Mouse (Mus musculus): ENCODE results near the gene Stub1. TPM values are rescaled to one million over a fixed set of nuclear protein-coding genes. Genes with fewer than 3 reads are reported as not detected.

Stub1 gene
- polyA plus RNA-seq (2021; fragmentation: Nextera tagmentation), result 348 and 416 TPM in 2 replicates
- long read RNA-seq, experiment 1, transcript Stub1-204 (7 exons, 1,320 nt), result minor isoform, 8 of 755 reads
- long read RNA-seq, experiment 1, transcript Stub1-206 (6 exons, 1,408 nt), result minor isoform, 30 of 755 reads
- long read RNA-seq, experiment 1, transcript Stub1-202 (5 exons, 1,498 nt), result minor isoform, 12 of 755 reads
- long read RNA-seq, experiment 1, transcript Stub1-201 (7 exons, 1,803 nt), result major isoform, 643 of 755 reads
- long read RNA-seq, experiment 1, partial matches to known transcripts, result 15 of 755 reads
- long read RNA-seq, experiment 1, other reads (novel, unspliced or antisense), result 34 of 755 reads
- long read RNA-seq, experiment 2, transcript Stub1-201 (7 exons, 1,803 nt), result major isoform, 452 of 550 reads
- long read RNA-seq, experiment 2, transcript Stub1-205 (6 exons, 1,701 nt), result minor isoform, 8 of 550 reads
- long read RNA-seq, experiment 2, transcript Stub1-207 (7 exons, 1,341 nt), result minor isoform, 7 of 550 reads
- long read RNA-seq, experiment 2, partial matches to known transcripts, result 65 of 550 reads
- long read RNA-seq, experiment 2, other reads (novel, unspliced or antisense), result 13 of 550 reads

GRCm38 (mm10) chr17:25833291-25833663 lies at the start of gene Stub1:
Gene Stub1 (minus strand): TSS chr17:25833404.

DNA sequence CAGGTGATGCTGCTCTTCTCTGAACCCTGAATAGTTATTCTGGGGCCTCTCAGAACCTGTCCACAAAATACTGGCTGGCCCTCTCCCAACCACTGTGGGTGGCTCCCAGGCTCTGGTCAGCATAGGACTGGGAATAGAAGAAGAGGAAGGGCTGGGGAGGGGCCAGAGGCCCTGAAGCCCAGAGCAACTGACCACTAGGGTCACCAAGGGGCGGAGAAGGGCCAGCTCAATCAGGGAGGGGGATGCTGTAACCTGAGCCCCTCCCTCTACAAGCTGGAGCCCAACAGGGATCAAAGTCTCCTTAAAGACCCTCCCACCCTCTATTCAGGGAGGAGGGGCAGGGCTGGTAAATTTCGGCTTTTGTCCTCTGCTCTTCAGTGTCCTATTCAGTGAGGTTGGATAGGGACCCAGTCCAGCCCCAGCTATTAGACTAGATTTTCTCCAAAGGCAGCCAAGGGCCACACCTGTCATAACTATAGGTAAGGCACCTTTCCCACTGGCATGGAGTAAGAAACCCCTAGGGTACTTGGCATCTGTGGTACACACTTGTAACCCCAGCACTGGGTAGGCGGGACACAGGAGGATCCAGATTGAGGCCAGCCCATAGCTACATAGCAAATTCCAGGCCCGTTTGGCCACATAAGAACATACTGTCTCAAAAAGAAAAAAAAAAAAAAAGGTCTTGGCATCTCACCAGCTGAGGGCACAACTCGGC lies 47.1 kb upstream of the Stub1 start, which contains the start of gene Wfikkn1:
Gene Wfikkn1 (minus strand): TSS at position 663 of the 715 bp plus-strand sequence.

DNA sequence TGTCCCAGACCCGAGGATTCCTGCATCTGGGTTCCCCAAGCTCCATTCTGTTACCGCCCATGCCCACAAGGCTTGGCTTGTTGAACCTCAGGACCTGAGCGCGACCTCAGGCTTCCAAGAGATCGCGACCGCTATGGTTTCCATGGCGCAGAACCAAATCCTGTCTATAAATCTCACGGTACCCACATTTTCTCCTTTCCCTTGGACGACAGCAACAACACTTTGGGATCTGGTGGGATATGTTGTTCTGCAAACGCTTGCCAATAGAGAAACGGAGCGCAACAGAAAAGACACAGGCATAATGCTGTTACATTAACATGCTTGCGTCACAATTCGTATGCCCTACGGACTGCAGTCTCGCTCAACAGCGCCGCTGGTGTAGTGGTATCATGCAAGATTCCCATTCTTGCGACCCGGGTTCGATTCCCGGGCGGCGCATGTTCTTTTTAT lies 41.5 kb upstream of the Stub1 start, which contains the start of gene Mettl26:
Gene Mettl26 (plus strand): TSS at position 354 of the 450 bp plus-strand sequence.

DNA sequence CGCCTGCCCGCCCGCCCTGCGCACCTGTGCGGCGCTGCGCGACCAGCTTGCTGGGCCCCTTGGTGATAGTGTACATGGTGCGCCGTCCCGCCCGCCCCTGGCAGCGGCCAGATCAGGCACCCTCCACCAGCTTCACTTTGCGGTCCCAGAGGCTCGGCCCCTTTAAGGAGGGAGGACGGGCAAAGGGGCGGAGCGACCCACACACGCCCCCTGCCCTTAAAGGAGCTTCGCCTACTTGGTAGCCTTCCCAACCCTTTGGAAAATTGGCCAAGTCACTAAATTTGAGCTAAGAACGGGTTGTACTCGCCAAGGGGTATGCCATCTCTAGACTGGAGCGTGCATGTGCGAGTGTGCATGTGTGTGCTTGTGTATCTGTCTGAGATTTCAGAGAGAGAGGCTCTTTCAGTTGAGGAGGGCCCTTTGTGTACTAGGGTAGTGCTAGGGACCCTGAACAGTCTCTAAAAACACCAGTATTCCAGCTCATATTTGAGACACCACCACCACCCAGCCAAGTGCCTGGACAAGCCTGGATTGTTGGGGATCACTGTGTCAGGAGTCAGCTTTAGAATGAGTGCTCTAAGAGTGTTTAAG lies 35.5 kb upstream of the Stub1 start, which contains the start of gene Mcrip2:
Gene Mcrip2 (minus strand): TSS at position 164 of the 591 bp plus-strand sequence.

GRCm38 (mm10) chr17:25860832-25861703 lies 27.9 kb upstream of the Stub1 start, which contains the start of gene Wdr90:
Gene Wdr90 (minus strand): TSS chr17:25861501.

GRCm38 (mm10) chr17:25844396-25844901 lies 11.2 kb upstream of the Stub1 start, which contains the start of gene Rhot2:
Gene Rhot2 (minus strand): TSS chr17:25844851.

GRCm38 (mm10) chr17:25841117-25841880 lies 8.1 kb upstream of the Stub1 start, which contains the start of gene Gm20683:
Gene Gm20683 (minus strand): TSS chr17:25841763.

GRCm38 (mm10) chr17:25837076-25837410 lies 3.8 kb upstream of the Stub1 start, which contains the start of gene Rhbdl1:
Gene Rhbdl1 (minus strand): TSS chr17:25837295.

GRCm38 (mm10) chr17:25828712-25829557 lies 4.3 kb downstream of the Stub1 start, which contains the start of gene Jmjd8:
Gene Jmjd8 (plus strand): TSS chr17:25828867.

GRCm38 (mm10) chr17:25823452-25823851 lies 9.8 kb downstream of the Stub1 start, which contains the start of gene Wdr24:
Gene Wdr24 (plus strand): TSS chr17:25823627.

GRCm38 (mm10) chr17:25808789-25809605 lies 24.2 kb downstream of the Stub1 start, which contains the start of gene Fbxl16:
Gene Fbxl16 (plus strand): TSS chr17:25809085.

DNA sequence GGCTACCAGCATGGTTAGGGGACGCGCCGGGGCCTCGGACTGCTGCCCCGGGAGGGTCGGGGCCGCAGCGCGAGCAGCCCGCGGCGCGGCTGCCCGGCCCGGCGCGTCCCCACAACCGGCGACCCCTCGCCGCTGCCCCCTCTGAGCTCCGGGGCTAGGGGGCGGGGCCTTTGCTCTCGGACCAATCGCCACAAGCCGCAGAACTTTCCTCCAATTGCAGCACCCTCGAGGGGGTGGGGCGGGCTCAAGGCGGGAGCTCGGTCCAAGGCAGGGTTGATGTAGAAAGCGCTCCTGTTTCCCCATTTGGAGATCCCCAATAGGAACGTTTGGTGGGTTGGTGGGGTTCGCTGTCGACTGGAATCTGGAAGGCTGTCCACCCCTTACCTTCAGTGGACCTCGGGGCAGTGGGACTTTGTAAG lies 36.2 kb downstream of the Stub1 start, which contains the start of gene Metrn:
Gene Metrn (minus strand): TSS at position 186 of the 419 bp plus-strand sequence.

GRCm38 (mm10) chr17:25795609-25796092 lies 37.6 kb downstream of the Stub1 start, which contains the start of gene AC134908.4:
Gene AC134908.4 (minus strand): TSS chr17:25795659.

DNA sequence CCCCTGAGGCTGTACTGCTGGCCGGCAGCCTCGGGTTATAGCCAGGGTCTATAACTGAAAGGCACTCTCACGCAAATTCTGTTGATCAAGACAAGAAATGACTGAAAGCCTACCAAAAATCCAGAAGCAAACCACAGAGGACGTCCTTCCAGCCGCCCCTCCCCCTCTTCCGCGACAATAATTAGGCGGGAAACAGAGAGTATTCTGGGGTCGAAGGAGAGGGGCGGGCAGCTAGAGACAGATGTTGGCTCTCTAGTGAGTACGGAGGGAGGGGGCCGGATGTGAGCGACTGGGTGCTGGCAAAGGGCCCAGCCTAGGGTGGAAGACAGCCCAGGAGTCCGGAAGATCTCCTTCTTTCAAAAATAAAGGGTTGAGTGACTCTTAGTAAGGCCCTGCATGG lies 40.6 kb downstream of the Stub1 start, which contains the start of gene Fam173a:
Gene Fam173a (minus strand): TSS at position 287 of the 400 bp plus-strand sequence.

GRCm38 (mm10) chr17:25786280-25786679 lies 46.9 kb downstream of the Stub1 start, which contains the start of gene Ccdc78:
Gene Ccdc78 (plus strand): TSS chr17:25786580.

GRCm38 (mm10) chr17:25785281-25785745 lies 47.9 kb downstream of the Stub1 start, which contains the start of gene Haghl:
Gene Haghl (minus strand): TSS chr17:25785673.

